22 mouse cellular contexts compared by ENCODE assay signal in the genomic region with DNA sequence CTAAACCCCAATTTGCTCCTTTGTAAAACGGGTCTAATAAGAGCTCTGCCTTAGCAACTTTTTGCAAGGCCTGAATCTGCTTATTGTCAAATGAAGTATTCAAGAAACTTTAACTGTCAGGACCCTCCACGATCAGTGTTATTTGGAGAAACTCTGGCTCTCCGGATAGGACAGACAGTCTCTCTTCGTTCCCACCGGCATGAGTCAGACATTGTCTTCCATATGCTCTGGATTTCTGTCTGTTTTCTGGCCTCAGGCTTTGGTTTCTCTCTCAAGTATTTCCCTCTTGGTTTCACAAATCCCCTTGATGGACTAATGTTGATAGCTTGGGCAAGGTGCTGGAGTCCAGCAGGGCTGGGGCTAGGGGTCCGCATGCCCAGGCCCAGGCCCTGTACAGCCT. TPM values are rescaled to one million over a fixed set of nuclear protein-coding genes. Genes with fewer than 3 reads are reported as not detected.
"Had no signal": no experiment of that assay in that cellular context is flagged by ENCODE, and none has a peak within 500 bp of the region (broad histone marks: within the 10 kb centered on the region; RNA-seq: fewer than 3 reads in every experiment).

No protein-coding gene starts in this region.

- ATAC-seq: liver, postnatal 0 days; lung, postnatal 0 days; midbrain, embryonic 13.5 days; midbrain, embryonic 15.5 days had no signal

- H3K4me3 ChIP-seq: lung, embryonic 15.5 days; megakaryocyte, embryonic 14.5 days; midbrain, embryonic 13.5 days; midbrain, embryonic 15.5 days; neural tube, embryonic 12.5 days had no signal

- H3K27ac ChIP-seq: lung, embryonic 15.5 days; macrophage; midbrain, embryonic 13.5 days; midbrain, embryonic 15.5 days; neural tube, embryonic 12.5 days had no signal

- H3K9me3 ChIP-seq: lung, embryonic 15.5 days; midbrain, embryonic 13.5 days; midbrain, embryonic 15.5 days; neural tube, embryonic 12.5 days had no signal

- H3K4me2 ChIP-seq: lung, embryonic 15.5 days; midbrain, embryonic 11.5 days; midbrain, embryonic 13.5 days; midbrain, embryonic 15.5 days; neural tube, embryonic 12.5 days had no signal

- H3K36me3 ChIP-seq: lung, embryonic 15.5 days; midbrain, embryonic 13.5 days; midbrain, embryonic 15.5 days; neural tube, embryonic 12.5 days had no signal

- H3K4me1 ChIP-seq: lung, embryonic 15.5 days; megakaryocyte, embryonic 14.5 days; midbrain, embryonic 13.5 days; midbrain, embryonic 15.5 days; neural tube, embryonic 12.5 days had no signal

- DNase-seq: liver, postnatal 0 days; lung, adult 2 months; lung, postnatal 14 days; lung, postnatal 36 days; retina, postnatal 1 day; right cerebral cortex, postnatal 25 days; right cerebral cortex, postnatal 4 days; spleen, adult 18-20 months; thymus, adult 18-20 months; thymus, postnatal 14 days; thymus, postnatal 36 days had no signal

- H3K9ac ChIP-seq: liver, postnatal 0 days; lung, embryonic 15.5 days; midbrain, embryonic 13.5 days; midbrain, embryonic 15.5 days; neural tube, embryonic 12.5 days had no signal

- H3K27me3 ChIP-seq: lung, embryonic 15.5 days; megakaryocyte, embryonic 14.5 days; midbrain, embryonic 13.5 days; midbrain, embryonic 15.5 days; neural tube, embryonic 12.5 days had no signal

RNA-seq across cellular contexts. Expression of a gene that starts 59.3 kb away (rescaled TPM):
- total RNA-seq: megakaryocyte progenitor cell, adult 5-6 weeks; monocyte, adult 5-6 weeks; neutrophil, adult 5-6 weeks had no signal
- polyA plus RNA-seq: macrophage had no signal
